Mouse (Mus musculus): Measurements from ENCODE around the gene Lrba. TPM values are rescaled to one million over a fixed set of nuclear protein-coding genes. Genes with fewer than 3 reads are reported as not detected.

Gene Lrba
- polyA plus RNA-seq, 1 experiment from 2014 or later: 6.4 TPM

DNA sequence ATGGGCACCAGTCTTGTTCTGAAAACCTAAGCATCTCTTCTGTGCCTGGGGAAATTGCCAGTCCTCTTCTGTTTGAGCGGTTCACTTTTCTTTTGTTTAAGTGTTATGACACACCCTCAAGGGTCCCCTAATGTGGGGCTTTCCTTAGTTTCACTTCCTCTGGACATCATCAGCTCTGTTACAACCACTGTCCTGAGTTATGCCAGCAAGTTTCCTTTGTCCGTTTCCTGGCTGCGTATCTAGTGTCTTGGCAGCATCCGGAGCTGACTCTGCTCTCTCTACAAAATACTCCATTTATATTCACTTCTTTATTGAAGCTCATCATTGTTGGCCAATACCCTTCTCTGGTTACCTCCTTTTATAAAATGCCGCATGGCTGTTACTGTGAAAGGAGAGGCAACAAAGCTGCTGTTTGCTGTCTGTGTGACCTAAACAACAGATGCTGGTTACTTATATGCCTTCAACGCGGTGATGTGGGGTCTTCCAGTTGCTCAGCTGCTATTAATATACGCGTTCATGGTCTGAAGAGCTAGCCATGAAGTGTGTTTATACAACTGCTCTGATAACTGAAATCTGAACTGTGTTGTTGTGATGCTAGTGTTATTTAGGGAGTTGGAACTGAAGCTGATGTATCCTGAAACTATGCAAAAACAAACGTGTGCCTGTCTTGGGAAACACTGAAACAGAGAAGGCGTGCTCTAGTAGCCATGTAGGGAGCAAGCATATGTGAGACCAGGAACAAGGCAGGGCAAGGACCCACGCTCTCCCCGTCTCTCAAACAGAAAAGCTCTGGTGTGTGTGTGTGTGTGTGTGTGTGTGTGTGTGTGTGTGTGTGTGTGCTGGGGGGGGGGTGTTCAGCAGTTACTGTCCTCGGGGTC is 550.3 kb downstream of the Lrba start:
- no peak overlapping the region for H3K9ac ChIP-seq
- peaks cover 11% of the 10 kb centered on the region for H3K36me3 ChIP-seq
- no peak overlapping the region for H3K4me2 ChIP-seq (replicated peaks)
- ATAC-seq (ENCODE audit: low FRiP score, low read depth): 0 out of 2 replicates have a peak, but pooled peaks have one; percentile 40
- no peak overlapping the region for H3K4me3 ChIP-seq
- no peaks in the 10 kb centered on the region for H3K9me3 ChIP-seq
- H3K4me1 ChIP-seq: peaks cover 16% of the 10 kb centered on the region
- H3K27ac ChIP-seq: peak overlapping the region; percentile 16; the same call in 1 of the 2 replicates
- 68% methylated on average over 14 of the region's 14 CpGs for WGBS
- no peaks in the 10 kb centered on the region for H3K27me3 ChIP-seq

DNA sequence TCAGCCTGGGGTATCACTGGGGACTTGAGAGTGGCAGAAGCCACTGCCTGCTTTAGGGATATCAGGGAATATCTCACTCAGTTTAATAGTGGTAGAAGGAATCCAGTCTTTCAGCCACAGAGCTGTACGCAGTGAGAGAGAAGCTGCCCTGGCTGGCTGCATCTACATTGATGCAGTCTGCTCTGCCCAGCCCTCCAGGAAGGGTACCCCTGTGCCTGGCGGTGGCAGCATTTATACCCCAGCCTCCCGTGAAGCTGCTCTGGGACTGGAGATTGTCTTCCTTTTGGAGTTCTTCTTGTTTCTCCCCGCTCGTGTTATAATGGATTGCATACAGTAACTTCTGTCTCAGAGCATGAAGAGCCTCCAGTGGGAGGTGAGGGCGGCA is 551.0 kb downstream of the Lrba start:
- H3K27ac ChIP-seq: 0 out of 2 replicates have a peak overlapping the region, but pooled peaks have one; percentile 6
- H3K27me3 ChIP-seq: no peaks in the 10 kb centered on the region
- H3K4me1 ChIP-seq: peaks cover 14% of the 10 kb centered on the region
- ATAC-seq (ENCODE audit: low FRiP score, low read depth): no peak
- peaks cover 14% of the 10 kb centered on the region for H3K36me3 ChIP-seq
- no peak overlapping the region for H3K4me2 ChIP-seq (replicated peaks)
- H3K9me3 ChIP-seq: no peaks in the 10 kb centered on the region
- WGBS: 80% methylated on average over 6 of the region's 6 CpGs
- H3K9ac ChIP-seq: no peak overlapping the region
- H3K4me3 ChIP-seq: no peak overlapping the region

DNA sequence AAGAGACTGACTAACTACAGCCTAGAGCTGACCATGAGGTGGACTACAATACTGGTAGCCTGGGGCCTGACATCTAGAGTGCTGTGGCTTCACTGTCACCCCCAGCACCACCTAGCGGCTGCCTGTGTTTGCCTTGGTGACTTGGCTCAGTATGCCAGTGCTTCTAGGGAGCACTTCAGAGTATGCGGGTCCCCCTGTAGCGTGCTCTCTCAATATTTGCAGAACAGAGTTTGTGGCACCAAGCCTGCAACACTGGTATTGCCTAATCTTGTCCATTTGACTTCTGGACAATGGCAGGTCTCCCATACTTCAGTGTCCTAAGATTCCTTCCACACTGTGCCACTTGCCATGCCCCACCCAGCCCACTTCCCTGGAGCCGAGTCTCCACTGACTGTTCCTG is 555.2 kb downstream of the Lrba start:
- Histone ChIP-seq H3K9ac (no peak overlapping the region), H3K4me2 (replicated peaks) (no peak overlapping the region), H3K4me3 (no peak overlapping the region), H3K4me1 (peaks cover 14% of the 10 kb centered on the region), H3K27me3 (no peaks in the 10 kb centered on the region), H3K36me3 (peaks cover 39% of the 10 kb centered on the region), H3K27ac (no peak overlapping the region), H3K9me3 (no peaks in the 10 kb centered on the region)
- 79% methylated on average over 4 of the region's 4 CpGs for WGBS
- no peak for ATAC-seq (ENCODE audit: low FRiP score, low read depth)

DNA sequence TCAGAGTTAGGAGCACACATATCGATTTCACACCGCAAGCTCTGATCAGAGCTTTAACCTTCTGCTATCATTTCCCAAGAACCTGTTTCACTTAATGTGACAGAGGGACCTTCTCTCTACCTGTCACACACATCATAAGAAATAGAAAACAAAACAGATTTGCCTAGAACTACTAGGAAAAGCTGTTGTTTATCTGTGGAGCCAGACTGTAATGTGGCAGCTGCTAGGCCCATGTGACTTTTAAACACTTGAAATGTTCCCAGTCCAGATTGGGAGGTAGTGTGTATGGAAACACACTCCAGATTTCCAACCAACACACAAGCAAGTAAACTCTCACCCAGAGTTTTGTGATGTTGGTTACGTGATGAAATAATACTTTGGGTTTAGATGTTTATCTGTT is 559.6 kb downstream of the Lrba start:
- H3K4me2 ChIP-seq (replicated peaks): no peak overlapping the region
- H3K9ac ChIP-seq: no peak overlapping the region
- no peak for ATAC-seq (ENCODE audit: low FRiP score, low read depth)
- H3K36me3 ChIP-seq: peaks cover 32% of the 10 kb centered on the region
- H3K27ac ChIP-seq: no peak overlapping the region; the same call in 1 of the 2 replicates
- H3K27me3 ChIP-seq: no peaks in the 10 kb centered on the region
- peaks cover 24% of the 10 kb centered on the region for H3K4me1 ChIP-seq
- no peak overlapping the region for H3K4me3 ChIP-seq
- WGBS: 86% methylated on average over 3 of the region's 3 CpGs
- no peaks in the 10 kb centered on the region for H3K9me3 ChIP-seq

DNA sequence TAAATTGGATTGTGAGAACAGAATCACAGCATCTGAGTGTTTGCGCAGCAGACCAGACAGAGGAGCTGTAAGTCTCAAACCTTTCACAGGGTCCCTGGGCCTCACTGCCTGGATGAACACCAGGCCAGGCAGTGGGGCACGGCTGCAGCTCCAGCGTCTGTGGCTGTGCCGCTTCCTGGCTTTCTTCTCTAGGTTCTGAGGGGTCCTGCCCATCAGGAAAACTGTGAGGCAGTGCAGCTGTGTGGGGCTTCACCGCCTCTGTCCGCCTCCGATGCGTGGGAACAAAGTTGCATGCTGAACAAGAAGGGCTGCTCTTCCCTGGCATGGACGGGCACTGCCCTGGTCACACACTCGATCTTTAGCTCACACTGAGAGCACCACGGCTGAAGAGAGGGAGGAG is 560.5 kb downstream of the Lrba start:
- peaks cover 32% of the 10 kb centered on the region for H3K36me3 ChIP-seq
- H3K27me3 ChIP-seq: no peaks in the 10 kb centered on the region
- no peak overlapping the region for H3K9ac ChIP-seq
- peaks cover 24% of the 10 kb centered on the region for H3K4me1 ChIP-seq
- ATAC-seq (ENCODE audit: low FRiP score, low read depth): no peak
- no peak overlapping the region for H3K4me3 ChIP-seq
- WGBS: 67% methylated on average over 11 of the region's 11 CpGs
- H3K27ac ChIP-seq: no peak overlapping the region
- H3K4me2 ChIP-seq (replicated peaks): no peak overlapping the region
- no peaks in the 10 kb centered on the region for H3K9me3 ChIP-seq

DNA sequence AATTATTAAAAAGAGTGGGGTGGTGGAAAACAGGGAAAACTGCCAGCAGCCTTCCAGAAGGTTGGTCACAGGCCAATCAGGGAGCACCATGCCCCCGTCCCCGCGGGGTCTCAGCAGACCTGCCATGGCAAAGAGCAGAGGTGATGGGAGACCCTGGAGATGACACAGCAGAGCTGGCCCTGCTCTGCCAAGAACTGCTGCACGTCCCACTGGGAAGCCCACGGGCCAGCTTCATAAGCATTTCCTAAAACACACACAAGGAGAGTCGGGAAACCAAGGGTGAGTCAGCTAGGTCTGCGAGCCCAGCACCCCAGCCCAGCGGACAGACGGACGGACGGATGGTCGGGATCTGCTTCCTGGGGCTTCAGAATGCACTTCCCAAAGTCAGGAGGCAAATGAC is 561.8 kb downstream of the Lrba start:
- ATAC-seq (ENCODE audit: low FRiP score, low read depth): no peak
- H3K27me3 ChIP-seq: no peaks in the 10 kb centered on the region
- H3K9me3 ChIP-seq: no peaks in the 10 kb centered on the region
- WGBS: 82% methylated on average over 12 of the region's 12 CpGs
- no peak overlapping the region for H3K4me2 ChIP-seq (replicated peaks)
- no peak overlapping the region for H3K9ac ChIP-seq
- H3K27ac ChIP-seq: no peak overlapping the region
- H3K4me1 ChIP-seq: peaks cover 24% of the 10 kb centered on the region
- H3K4me3 ChIP-seq: no peak overlapping the region
- H3K36me3 ChIP-seq: peaks cover 20% of the 10 kb centered on the region; the same call in 1 of the 2 replicates

DNA sequence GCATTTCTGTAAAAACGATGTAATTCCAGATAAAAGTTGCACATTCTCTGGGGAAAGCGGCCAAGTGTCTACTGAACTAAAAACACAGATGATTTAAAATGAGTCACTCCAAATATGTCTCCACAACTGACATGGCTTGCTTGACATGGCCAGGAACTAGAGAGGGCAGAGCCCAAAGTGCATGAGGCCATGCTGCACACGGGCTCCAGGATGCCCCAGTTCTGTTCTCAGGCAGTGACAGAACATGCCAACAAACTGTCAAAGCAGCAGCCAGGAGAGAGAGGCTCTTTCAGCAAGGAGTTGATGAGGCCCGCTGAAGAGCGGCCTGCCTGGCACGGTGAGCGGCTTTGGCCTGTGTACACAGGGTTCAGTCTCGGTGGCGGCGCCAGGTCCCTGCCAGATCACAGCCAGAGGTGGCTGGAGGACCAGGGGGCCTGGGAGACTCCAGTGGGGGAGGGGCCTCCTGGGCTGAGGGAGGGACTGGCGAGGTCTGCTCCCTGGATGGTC is 562.4 kb downstream of the Lrba start:
- Histone ChIP-seq H3K9ac (no peak overlapping the region), H3K27ac (peak overlapping the region; percentile 23; the same call in 1 of the 2 replicates), H3K4me1 (peaks cover 24% of the 10 kb centered on the region), H3K27me3 (no peaks in the 10 kb centered on the region), H3K4me2 (replicated peaks) (no peak overlapping the region; the same call in 1 of the 2 replicates), H3K36me3 (peaks cover 18% of the 10 kb centered on the region; the same call in 1 of the 2 replicates), H3K9me3 (no peaks in the 10 kb centered on the region), H3K4me3 (no peak overlapping the region)
- ATAC-seq (ENCODE audit: low FRiP score, low read depth): 0 out of 2 replicates have a peak, but pooled peaks have one; percentile 33
- WGBS: 51% methylated on average over 11 of the region's 11 CpGs

DNA sequence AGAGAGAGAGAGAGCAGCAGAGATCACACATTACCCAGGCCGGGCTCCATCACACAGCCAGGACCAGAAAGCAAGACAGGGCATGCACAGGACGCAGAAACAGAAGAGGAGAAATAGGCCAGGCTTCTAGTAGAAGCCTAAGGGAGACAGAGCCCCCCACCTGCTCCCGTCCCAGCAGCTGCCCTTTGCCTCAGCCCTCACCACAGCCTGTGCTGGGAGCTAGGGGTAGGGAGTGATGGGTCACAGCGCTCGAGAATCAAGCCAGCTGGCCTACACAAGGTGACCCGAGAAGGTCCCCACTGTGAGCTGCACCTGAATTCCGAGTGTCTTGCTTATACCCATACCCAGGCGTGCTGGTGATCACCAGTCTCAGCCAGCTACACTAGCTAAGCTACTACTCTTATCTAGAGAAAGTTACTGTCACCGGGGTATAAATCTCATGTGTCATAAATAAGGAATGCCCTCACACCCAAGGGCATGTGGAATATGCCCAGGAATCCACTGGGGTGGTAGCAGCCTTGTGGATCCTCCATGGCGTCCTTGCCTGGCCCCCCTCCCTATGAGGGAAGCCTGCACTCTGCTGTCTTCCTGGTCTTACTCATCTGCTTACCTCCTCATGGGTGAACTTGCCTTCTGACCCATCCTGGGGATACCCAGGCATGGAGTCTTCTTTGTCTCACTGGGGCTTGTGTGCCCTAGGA is 563.1 kb downstream of the Lrba start:
- WGBS: 80% methylated on average over 10 of the region's 10 CpGs
- peaks cover 24% of the 10 kb centered on the region for H3K4me1 ChIP-seq
- H3K27me3 ChIP-seq: no peaks in the 10 kb centered on the region
- H3K4me3 ChIP-seq: no peak overlapping the region
- no peak overlapping the region for H3K4me2 ChIP-seq (replicated peaks)
- no peaks in the 10 kb centered on the region for H3K9me3 ChIP-seq
- ATAC-seq (ENCODE audit: low FRiP score, low read depth): 0 out of 2 replicates have a peak, but pooled peaks have one; percentile 1
- peak overlapping the region; percentile 23; the same call in 1 of the 2 replicates for H3K27ac ChIP-seq
- H3K36me3 ChIP-seq: peaks cover 18% of the 10 kb centered on the region; the same call in 1 of the 2 replicates
- H3K9ac ChIP-seq: no peak overlapping the region

DNA sequence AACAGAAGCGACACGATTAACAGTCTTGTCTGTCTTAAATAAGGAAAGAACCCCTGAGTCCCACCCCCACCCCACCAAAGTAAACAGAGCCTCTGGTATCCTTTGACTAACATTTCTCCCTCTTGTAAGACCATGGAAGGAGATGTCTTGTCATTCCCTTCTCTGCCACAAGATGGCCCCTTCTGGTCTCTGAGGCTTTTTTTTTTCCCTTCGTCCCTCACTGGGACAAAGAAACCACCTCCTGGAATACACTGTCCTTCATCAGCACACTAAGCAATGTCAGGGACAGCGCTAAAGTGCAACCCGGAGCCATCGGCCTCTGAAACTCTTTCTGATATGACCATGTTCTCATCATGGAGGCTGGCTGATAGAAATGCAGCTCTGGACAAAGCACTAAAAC is 564.2 kb downstream of the Lrba start:
- Histone ChIP-seq H3K4me3 (no peak overlapping the region), H3K36me3 (peaks cover 10% of the 10 kb centered on the region; the same call in 1 of the 2 replicates), H3K4me1 (peaks cover 30% of the 10 kb centered on the region), H3K9ac (no peak overlapping the region), H3K27me3 (no peaks in the 10 kb centered on the region), H3K27ac (no peak overlapping the region), H3K9me3 (no peaks in the 10 kb centered on the region), H3K4me2 (replicated peaks) (no peak overlapping the region)
- 56% methylated on average over 6 of the region's 6 CpGs for WGBS
- ATAC-seq (ENCODE audit: low FRiP score, low read depth): no peak

DNA sequence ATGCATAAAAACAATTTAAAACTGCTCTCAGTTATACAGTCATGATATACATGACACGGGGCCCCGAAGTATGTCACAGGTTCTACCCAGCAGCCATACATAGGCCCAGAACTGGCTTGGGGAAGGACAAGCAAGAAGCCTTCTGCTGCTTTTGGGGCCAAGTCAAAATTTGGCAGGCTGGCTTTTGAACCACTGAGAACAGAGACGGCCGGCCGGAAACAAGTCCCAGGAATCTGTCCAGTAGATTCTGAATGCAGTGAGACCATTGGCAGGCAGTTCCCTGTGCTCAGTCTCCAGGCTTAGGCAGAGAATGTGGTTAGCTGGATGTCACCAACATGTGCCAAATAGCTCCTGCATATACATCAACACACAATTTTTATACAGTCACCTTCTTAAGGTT is 565.3 kb downstream of the Lrba start:
- Histone ChIP-seq H3K36me3 (0 out of 2 replicates have a peak, but pooled peaks cover 4% of the 10 kb centered on the region), H3K4me3 (no peak overlapping the region), H3K4me2 (replicated peaks) (no peak overlapping the region), H3K9me3 (no peaks in the 10 kb centered on the region), H3K27ac (no peak overlapping the region), H3K4me1 (peaks cover 31% of the 10 kb centered on the region), H3K9ac (no peak overlapping the region), H3K27me3 (no peaks in the 10 kb centered on the region)
- ATAC-seq (ENCODE audit: low FRiP score, low read depth): no peak
- 93% methylated on average over 5 of the region's 5 CpGs for WGBS

DNA sequence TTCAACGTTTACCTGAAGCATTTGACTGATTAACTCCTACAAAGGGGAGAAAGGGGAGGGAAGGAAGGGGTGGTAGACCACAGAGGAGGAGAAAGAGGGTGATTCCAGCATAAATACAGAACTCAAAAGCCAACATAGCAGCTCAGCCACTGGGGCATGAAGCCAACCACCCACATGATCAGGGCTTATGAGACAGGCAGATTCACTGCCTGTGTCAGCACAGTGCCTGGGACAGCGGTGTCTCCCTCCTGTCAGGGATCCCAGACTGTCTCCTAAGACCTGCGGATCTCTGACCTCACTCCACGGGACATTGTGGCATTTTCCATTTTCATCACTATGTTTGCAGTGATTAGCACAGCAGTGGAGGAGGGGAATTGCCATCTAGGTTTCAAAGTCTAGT is 568.8 kb downstream of the Lrba start:
- Histone ChIP-seq H3K4me2 (replicated peaks) (no peak overlapping the region), H3K9me3 (no peaks in the 10 kb centered on the region), H3K36me3 (no peaks in the 10 kb centered on the region), H3K27me3 (no peaks in the 10 kb centered on the region), H3K4me3 (no peak overlapping the region), H3K27ac (no peak overlapping the region), H3K4me1 (peaks cover 20% of the 10 kb centered on the region), H3K9ac (no peak overlapping the region)
- ATAC-seq (ENCODE audit: low FRiP score, low read depth): no peak
- 69% methylated on average over 4 of the region's 4 CpGs for WGBS

DNA sequence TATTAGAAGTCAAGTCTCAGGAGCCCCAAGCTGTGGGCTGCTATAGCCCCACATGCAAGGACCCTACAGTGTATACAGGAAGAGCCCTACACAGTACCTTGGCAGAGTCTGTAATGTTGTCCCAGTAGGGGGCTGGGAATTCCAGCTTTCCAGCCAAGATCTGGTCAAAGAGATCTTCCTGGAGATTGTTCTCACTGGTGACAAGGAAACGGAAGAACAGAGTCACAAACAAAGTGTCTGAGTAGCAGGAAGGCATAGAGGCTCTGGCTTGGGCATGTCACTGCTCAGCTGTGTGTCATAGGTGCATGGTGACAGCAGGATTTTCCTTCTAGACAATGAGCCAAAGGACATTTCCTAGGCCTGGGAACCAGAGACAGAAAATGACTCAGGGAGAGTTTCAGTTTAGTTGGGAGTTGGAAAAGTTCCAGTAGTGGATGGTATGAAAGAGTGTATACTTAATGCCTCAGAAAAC is 569.3 kb downstream of the Lrba start:
- Histone ChIP-seq H3K4me3 (no peak overlapping the region), H3K27me3 (no peaks in the 10 kb centered on the region), H3K9me3 (no peaks in the 10 kb centered on the region), H3K36me3 (no peaks in the 10 kb centered on the region), H3K27ac (no peak overlapping the region), H3K9ac (no peak overlapping the region), H3K4me1 (peaks cover 20% of the 10 kb centered on the region), H3K4me2 (replicated peaks) (no peak overlapping the region)
- 50% methylated on average over 1 of the region's 1 CpGs for WGBS
- no peak for ATAC-seq (ENCODE audit: low FRiP score, low read depth)
